Mouse (Mus musculus) heart, embryonic 12.5 days (tissue): ENCODE data around the gene Abca13. TPM values are rescaled to one million over a fixed set of nuclear protein-coding genes. Genes with fewer than 3 reads are reported as not detected.

ENCODE experiments used
- ATAC-seq: fragments of 200-750 bp; cut with Nextera tagmentation; 2 replicates; pipeline ENCODE4 v1.8.0; 2017; ENCODE audit warnings: moderate TSS enrichment, moderate library complexity; ENCODE audit not compliant: insufficient number of reproducible peaks, low FRiP score
- H3K27ac ChIP-seq: fragments of 300-500 bp; sonication (generic); 2 replicates; pipeline ENCODE4 v1.5.1; 2016; ENCODE audit warnings: mild to moderate bottlenecking, moderate library complexity; ENCODE audit not compliant: poor library complexity, severe bottlenecking
- H3K27me3 ChIP-seq: fragments of 300-500 bp; sonication (generic); replicated peaks from 2 replicates; pipeline ENCODE4 v1.6.1; 2016; ENCODE audit warnings: mild to moderate bottlenecking, moderate library complexity
- H3K36me3 ChIP-seq: fragments of 300-500 bp; sonication (generic); 2 replicates; pipeline ENCODE4 v1.6.1; 2016; ENCODE audit warnings: mild to moderate bottlenecking, moderate library complexity
- H3K4me1 ChIP-seq: fragments of 300-500 bp; sonication (generic); replicated peaks from 2 replicates; pipeline ENCODE4 v1.6.1; 2016; ENCODE audit warnings: mild to moderate bottlenecking
- H3K4me2 ChIP-seq: fragments of 300-500 bp; sonication (generic); 2 replicates; pipeline ENCODE4 v1.6.1; 2016; ENCODE audit warnings: mild to moderate bottlenecking, moderate library complexity
- H3K4me3 ChIP-seq: fragments of 300-500 bp; sonication (generic); 2 replicates; pipeline ENCODE4 v1.5.1; 2016; ENCODE audit warnings: mild to moderate bottlenecking
- H3K9ac ChIP-seq: fragments of 300-500 bp; sonication (generic); 2 replicates; pipeline ENCODE4 v1.6.1; 2016; ENCODE audit warnings: mild to moderate bottlenecking, moderate library complexity
- H3K9me3 ChIP-seq: fragments of 300-500 bp; sonication (generic); replicated peaks from 2 replicates; pipeline ENCODE4 v1.6.1; 2016; ENCODE audit warnings: mild to moderate bottlenecking, moderate library complexity
- WGBS: fragments of 180-500 bp; shearing (Covaris S2); methylation state at CpG from one replicate; pipeline ENCODE4 v1.1.7; 2016; 5-methylcytosine and 5-hydroxymethylcytosine counted together
- polyA plus RNA-seq: library from polyadenylated mRNA; unstranded; fragments of >200 nt; fragmentation: Nextera tagmentation; extraction: Ambion mirVana; gene quantifications from 2 replicates; pipeline ENCODE4 v1.2.1, GENCODE M21; 2016

Abca13 gene
- polyA plus RNA-seq, 1 experiment from 2014 or later: 0.01 TPM

DNA sequence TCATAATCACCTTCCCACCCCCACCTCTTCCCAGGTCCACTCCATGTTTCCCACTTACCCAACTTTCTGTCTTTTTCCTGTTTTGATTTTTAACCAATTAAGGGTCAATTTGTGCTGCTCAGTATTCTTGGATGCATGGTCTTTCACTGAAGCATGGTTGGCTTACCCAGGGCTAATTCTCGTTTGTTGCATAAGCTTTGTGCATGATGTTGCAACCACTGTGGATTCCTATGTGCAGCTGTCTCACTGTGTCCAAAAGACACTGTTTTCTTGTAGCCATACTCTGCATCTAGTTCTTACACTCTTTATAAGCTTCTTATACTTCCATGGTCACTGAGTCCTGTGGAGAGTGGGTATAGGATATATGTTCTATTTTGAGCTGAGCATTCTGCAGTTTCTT is 477.7 kb downstream of the Abca13 start:
- H3K9ac ChIP-seq: no peak overlapping the region
- no peaks in the 10 kb centered on the region for H3K36me3 ChIP-seq
- no peaks in the 10 kb centered on the region for H3K4me1 ChIP-seq
- H3K27me3 ChIP-seq: no peaks in the 10 kb centered on the region
- H3K9me3 ChIP-seq: no peaks in the 10 kb centered on the region
- no peak for ATAC-seq
- no peak overlapping the region for H3K4me3 ChIP-seq
- H3K27ac ChIP-seq: no peak overlapping the region
- 73% methylated on average over 1 of the region's 1 CpGs for WGBS
- H3K4me2 ChIP-seq: no peak overlapping the region

DNA sequence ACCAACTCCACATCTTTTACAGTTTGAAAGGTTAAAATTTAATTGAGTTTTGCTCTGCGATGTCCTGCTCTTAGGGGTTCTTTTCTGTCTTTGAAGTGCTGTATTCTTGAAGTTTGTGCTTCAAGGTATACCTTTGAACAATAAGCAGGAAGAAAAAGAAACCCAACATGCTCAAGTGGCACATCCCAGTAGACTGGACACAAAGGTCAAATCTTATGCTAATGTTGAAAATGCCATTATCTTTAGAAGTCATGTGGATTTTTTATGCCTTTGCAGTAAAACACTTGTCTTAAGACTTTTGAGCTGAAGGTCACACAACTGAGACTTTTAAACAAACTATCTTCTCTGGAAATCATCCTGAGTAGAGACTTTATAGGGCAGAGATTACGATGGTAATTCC is 493.2 kb downstream of the Abca13 start:
- no peak overlapping the region for H3K4me3 ChIP-seq
- H3K27me3 ChIP-seq: no peaks in the 10 kb centered on the region
- 73% methylated on average over 2 of the region's 2 CpGs for WGBS
- no peak overlapping the region for H3K27ac ChIP-seq
- H3K9ac ChIP-seq: no peak overlapping the region
- no peaks in the 10 kb centered on the region for H3K36me3 ChIP-seq
- H3K9me3 ChIP-seq: no peaks in the 10 kb centered on the region
- ATAC-seq: no peak
- H3K4me1 ChIP-seq: no peaks in the 10 kb centered on the region
- H3K4me2 ChIP-seq: no peak overlapping the region

DNA sequence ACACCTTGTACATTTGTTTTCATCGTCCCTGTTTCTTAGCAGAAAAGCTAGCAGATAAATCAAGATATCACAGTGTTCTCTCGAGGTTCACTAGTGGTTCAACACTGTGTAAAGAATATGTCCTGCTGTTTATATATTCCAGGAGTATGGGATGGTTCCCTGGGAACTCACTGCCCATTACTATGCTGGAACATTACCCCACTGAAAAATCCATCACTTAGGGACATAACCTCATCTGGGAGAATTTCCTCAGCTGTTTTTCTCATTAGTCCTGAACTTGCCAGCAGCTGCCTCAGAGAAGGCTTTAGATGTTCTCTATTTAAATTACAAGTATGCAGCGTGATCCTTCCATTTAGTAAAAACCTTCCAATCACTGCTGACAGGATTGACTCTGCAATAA is 513.4 kb downstream of the Abca13 start:
- H3K9ac ChIP-seq: no peak overlapping the region
- no peak overlapping the region for H3K27ac ChIP-seq
- H3K36me3 ChIP-seq: no peaks in the 10 kb centered on the region
- ATAC-seq: no peak
- H3K4me3 ChIP-seq: no peak overlapping the region
- H3K9me3 ChIP-seq: no peaks in the 10 kb centered on the region
- H3K4me2 ChIP-seq: no peak overlapping the region
- 65% methylated on average over 3 of the region's 3 CpGs for WGBS
- no peaks in the 10 kb centered on the region for H3K27me3 ChIP-seq
- no peaks in the 10 kb centered on the region for H3K4me1 ChIP-seq

DNA sequence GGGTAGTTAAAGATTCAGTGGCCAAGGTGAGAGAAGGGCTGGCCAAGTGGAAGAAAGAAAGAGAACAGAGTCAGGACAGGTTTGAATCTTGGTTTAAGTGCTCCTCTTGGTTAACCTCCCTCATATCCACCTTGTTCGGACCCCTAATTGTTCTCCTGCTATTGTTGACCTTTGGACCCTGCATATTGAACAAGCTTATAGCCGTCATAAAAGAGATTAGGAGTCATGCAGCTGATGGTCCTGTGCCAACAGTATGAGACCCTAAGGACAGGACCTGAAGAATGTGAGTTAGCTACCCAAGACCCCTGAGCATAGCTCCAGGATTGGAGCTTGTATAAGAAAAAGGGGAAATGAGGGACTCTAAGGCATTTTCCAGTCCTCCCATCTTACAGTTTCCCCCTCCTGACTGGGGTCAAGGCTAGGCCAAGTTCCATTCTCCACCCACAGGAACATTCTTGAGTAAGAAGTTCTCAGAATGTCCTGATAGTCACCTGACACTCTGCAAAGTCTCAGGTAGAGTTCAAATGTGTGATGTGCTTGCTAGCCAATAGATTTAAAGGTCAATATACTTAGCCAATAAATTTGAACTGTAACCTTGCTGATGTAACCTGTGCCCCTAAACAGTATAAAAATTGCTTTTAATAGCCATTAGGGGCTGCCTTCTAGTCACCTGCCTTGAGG is 536.2 kb downstream of the Abca13 start:
- Histone ChIP-seq H3K4me3 (no peak overlapping the region), H3K9me3 (no peaks in the 10 kb centered on the region), H3K4me1 (no peaks in the 10 kb centered on the region), H3K9ac (no peak overlapping the region), H3K4me2 (no peak overlapping the region), H3K27ac (no peak overlapping the region), H3K36me3 (no peaks in the 10 kb centered on the region), H3K27me3 (no peaks in the 10 kb centered on the region)
- ATAC-seq: no peak
- 70% methylated on average over 2 of the region's 2 CpGs for WGBS

DNA sequence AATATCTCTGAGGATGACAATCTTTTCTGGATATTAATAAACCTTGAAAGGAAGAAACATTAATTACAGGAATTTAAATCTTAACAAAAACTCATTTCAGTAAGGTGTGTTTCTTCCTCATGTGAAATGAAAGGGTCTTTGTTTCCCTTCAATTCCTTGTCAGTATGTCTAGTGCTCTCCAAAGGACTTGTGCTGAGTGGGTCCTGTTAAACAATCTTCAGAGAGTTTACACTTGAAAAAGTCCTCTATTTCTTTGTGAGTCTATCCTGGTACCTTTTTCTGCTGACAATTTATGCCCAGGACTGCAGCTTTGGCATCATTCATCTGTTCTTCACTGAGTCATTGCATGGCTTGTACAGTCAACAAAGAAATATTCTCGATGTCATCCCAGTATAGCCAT is 539.6 kb downstream of the Abca13 start:
- no peak overlapping the region for H3K4me3 ChIP-seq
- H3K27ac ChIP-seq: no peak overlapping the region
- H3K36me3 ChIP-seq: no peaks in the 10 kb centered on the region
- no peaks in the 10 kb centered on the region for H3K4me1 ChIP-seq
- H3K9me3 ChIP-seq: no peaks in the 10 kb centered on the region
- ATAC-seq: no peak
- no peak overlapping the region for H3K9ac ChIP-seq
- no peak overlapping the region for H3K4me2 ChIP-seq
- 77% methylated on average over 1 of the region's 1 CpGs for WGBS
- H3K27me3 ChIP-seq: no peaks in the 10 kb centered on the region

Other genes with a start within 250 kb of the Abca13 start
- gene Pkd1l1, start 218.7 kb upstream of the Abca13 start, polyA plus RNA-seq: 0.04 and 0.05 TPM in 2 replicates
- gene Hus1, start 180.8 kb upstream of the Abca13 start, polyA plus RNA-seq: 14.7 and 16.2 TPM in 2 replicates
- 3.1 and 3.3 TPM in 2 replicates for gene Gm11992, start 143.3 kb upstream of the Abca13 start, polyA plus RNA-seq
- 0.61 and 0.73 TPM in 2 replicates for gene Sun3, start 143.0 kb upstream of the Abca13 start, polyA plus RNA-seq
- gene Upp1, start 73.8 kb upstream of the Abca13 start, polyA plus RNA-seq: 23.3 and 25.1 TPM in 2 replicates